Mouse (Mus musculus): ENCODE measurements around the gene Shroom3.

The Shroom3 gene

GRCm38 (mm10) chr5:92842881-92843280 lies 159.6 kb downstream of the Shroom3 start:
- DNase-seq (ENCODE audit: low read depth in 2 of 2, low spot score in 2 of 2): no peak

DNA sequence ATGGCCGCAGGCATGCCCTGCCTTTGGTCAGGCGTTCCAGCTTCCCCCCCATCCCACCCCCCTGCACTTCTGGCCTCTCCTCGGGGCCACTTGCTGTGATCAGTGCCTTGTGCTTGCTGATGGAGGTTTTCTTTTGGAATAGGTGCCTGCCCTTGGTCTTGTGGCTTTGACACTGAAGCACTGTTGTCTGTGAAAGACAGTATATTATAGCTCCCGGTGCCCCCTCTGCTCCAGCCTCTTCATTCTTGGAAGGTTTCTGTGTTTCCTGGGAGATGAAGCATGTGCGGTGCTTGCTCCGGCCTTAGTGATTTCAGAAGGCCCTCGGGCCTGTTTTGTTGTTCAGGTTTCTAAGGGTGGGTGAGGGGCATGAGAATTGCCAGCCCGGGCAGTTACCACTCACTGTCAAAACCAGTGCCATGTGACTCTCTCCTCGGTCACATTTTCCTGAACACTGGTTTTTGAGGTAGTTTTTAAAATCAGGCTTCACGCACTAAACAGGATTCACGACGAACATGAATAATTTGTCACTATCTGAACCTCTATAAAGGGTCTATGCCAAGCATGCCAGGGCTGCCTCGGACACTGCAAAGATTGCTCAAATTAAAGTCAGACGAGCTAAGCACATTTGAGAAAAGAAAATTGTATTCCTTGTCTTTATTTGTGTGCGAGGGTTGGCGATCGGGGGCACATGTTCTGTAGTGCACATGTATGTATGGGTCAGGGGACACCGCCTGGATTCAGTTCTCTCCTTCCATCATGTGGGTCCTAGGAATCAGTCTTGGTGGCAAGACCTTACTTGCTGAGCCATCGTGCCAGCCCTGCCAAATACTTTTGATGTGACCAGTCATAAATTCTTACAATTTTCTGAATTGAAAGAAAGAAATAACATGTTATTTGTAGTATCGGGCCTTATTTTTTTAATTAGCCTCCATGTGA lies 160.9 kb downstream of the Shroom3 start:
- DNase-seq (ENCODE audit: low read depth in 2 of 2, low spot score in 2 of 2): no peak

- no peak for DNase-seq (ENCODE audit: low read depth in 2 of 2, low spot score in 2 of 2)
These were observed 166.5 kb downstream of the Shroom3 start for GRCm38 (mm10) chr5:92849743-92850142.

DNA sequence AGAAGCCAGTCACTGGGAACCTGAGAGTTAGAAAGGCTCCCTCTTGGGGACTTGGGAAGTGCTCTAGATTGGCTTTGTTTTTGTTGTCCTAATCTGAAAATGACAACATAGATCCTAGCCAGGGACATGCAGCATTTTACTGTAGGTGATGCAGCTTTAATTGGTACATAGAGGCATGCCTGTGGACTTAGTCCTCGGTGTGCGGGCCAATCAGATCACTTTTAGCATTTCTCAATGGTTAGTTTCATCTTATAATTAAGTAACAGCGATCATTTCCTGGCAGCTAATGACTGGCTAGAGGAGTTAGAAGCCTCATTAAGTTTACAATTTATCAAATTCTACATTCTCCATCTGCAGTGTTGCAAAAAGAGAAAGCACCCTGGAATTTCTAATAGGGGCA lies 167.7 kb downstream of the Shroom3 start:
- DNase-seq (ENCODE audit: low read depth in 2 of 2, low spot score in 2 of 2): no peak

- DNase-seq (ENCODE audit: low read depth in 2 of 2, low spot score in 2 of 2): no peak
These were observed 171.7 kb downstream of the Shroom3 start for GRCm38 (mm10) chr5:92854983-92855382.

DNA sequence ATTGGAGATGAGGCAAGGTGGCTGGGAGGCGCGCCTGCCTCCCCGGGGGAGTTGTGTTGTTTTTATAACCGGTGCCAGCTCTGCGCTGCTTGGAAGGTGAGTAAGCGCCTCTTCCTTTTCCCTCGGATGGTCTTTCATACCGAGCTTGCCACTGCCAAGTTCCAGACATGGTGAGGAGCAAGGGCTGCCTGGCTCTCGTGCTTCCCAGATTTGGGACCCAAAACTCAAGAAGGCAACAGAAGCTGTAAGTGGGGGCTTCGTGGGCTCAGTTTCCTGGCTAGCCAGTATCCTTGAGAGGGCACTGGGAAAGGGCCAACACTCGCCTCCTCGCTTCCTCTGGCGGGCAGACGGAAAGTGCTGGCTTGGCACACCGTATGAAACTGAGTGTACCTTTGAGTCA lies 173.1 kb downstream of the Shroom3 start:
- no peak for DNase-seq (ENCODE audit: low read depth in 2 of 2, low spot score in 2 of 2)

DNA sequence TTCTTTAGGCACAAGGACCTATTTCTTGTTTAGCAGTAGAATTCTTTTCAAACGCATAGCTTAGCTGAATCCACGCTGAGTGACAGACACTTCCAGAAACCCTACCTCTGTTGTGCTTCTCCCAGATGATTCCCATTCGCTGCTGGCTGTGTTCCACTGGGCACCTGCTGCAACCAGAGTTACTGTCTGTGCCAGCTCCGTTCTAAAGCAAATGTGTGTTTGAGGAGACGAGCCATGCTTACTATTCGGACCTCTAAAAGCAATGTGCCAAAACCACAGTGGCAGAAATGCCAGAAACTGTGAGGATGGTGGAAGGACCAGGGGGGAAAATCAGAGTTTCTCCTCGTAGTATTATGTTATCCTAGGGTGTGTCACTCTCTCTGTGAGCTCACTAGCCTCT lies 173.9 kb downstream of the Shroom3 start:
- DNase-seq (ENCODE audit: low read depth in 2 of 2, low spot score in 2 of 2): no peak

GRCm38 (mm10) chr5:92858104-92858503 lies 174.9 kb downstream of the Shroom3 start:
- no peak for DNase-seq (ENCODE audit: low read depth in 2 of 2, low spot score in 2 of 2)

- no peak for DNase-seq (ENCODE audit: low read depth in 2 of 2, low spot score in 2 of 2)
These were observed 175.3 kb downstream of the Shroom3 start for GRCm38 (mm10) chr5:92858576-92858975.

GRCm38 (mm10) chr5:92861416-92862112 lies 178.3 kb downstream of the Shroom3 start:
- DNase-seq (ENCODE audit: low read depth in 2 of 2, low spot score in 2 of 2): no peak

DNA sequence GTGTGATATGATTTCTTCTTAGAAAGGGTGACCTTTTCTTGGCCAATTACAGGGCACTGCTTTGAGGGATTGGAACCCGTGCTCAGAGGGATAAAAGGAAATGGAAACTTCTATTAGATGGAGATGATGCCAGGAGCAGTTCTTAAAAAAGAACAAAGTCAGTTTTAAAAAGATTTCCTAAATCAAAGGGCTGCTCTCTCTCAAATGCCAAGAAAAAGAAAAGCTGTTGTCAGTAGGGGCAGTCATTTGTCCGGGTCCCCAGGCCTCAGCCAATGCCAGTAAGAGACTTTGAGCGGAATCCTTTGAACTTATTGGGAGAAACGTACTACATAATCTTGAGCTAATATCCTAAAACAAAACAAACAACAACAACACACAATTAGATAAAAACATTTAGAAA lies 181.9 kb downstream of the Shroom3 start:
- DNase-seq (ENCODE audit: low read depth in 2 of 2, low spot score in 2 of 2): no peak

DNA sequence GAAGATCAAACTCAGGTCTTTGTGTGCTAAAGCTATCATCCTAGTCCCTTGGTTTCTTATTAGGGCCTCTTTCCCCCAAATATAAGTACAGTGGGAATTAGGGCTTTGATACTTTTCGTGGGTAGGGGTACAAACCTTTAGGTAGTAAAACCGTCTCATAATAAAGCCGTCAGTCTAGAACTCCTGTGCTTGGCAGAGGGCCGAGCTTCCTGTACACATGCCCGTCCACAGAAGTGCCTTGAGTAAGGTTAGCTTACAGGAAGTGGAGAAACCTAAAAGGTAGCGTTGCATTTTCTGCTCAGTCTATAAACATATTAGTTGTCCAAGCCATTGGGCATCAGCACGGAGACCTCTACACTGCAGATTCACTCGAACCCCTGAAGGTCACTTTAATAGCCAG lies 183.3 kb downstream of the Shroom3 start:
- no peak for DNase-seq (ENCODE audit: low read depth in 2 of 2, low spot score in 2 of 2)

- DNase-seq (ENCODE audit: low read depth in 2 of 2, low spot score in 2 of 2): no peak
These were observed 184.0 kb downstream of the Shroom3 start for GRCm38 (mm10) chr5:92867253-92867652.

GRCm38 (mm10) chr5:92868231-92868630 lies 185.0 kb downstream of the Shroom3 start:
- DNase-seq (ENCODE audit: low read depth in 2 of 2, low spot score in 2 of 2): no peak

DNA sequence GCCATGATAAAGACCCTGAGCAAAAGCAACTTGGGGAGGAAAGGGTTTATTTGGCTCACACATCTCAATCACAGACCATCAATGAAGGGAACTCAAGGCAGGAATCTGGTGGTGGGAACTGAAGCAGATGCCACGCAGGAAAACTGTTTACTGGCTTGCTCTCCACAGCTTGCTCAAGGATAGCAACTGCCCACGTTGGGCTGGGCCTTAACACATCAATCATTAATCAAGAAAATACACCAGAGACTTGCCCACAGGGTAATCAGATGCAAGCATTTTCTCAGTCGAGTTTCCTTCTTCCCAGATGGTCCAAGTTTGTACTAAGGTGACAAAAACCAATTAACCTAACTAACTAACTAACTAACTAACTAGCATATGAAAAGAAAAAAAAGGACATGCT lies 187.8 kb downstream of the Shroom3 start:
- DNase-seq (ENCODE audit: low read depth in 2 of 2, low spot score in 2 of 2): no peak

- no peak for DNase-seq (ENCODE audit: low read depth in 2 of 2, low spot score in 2 of 2)
These were observed 188.9 kb downstream of the Shroom3 start for GRCm38 (mm10) chr5:92872182-92872581.

- no peak for DNase-seq (ENCODE audit: low read depth in 2 of 2, low spot score in 2 of 2)
These were observed 189.8 kb downstream of the Shroom3 start for GRCm38 (mm10) chr5:92872991-92873390.

DNA sequence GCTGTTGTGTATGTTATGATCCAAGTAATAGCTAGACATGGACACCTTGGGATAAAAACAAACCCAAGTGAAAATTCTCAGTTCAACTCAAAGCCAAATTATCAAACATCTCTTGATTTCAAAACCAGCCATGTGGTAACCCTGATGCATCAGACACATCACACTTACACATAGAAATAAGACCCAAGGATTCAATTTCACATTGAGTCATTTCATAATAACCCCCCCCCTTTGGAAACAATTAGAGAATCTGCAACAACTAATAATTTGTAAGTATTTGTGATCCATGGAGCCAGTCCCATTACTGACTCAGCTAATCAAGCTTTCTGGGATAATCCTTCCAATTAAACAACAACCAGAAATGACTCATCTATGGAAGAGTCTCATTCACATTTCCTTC lies 190.3 kb downstream of the Shroom3 start:
- DNase-seq (ENCODE audit: low read depth in 2 of 2, low spot score in 2 of 2): no peak

DNA sequence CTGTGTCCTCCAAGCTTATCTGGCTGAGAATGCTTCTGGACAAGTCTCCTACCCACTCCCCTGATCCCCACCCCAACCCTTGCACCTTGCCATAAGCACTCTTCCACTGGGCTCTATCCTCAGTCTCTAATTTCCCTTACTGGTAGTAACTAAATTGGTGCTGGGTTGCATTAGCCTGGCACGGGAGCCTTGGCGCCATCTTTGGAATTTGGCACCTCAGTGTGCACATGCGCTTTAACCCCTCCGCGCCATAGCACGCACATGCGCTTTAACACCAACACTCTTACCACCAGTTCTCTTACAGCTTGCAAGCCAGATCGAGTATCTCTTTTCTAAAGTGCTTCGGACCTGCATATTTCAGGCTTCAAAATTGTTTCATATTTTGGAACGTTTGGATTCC lies 192.6 kb downstream of the Shroom3 start:
- no peak for DNase-seq (ENCODE audit: low read depth in 2 of 2, low spot score in 2 of 2)

DNA sequence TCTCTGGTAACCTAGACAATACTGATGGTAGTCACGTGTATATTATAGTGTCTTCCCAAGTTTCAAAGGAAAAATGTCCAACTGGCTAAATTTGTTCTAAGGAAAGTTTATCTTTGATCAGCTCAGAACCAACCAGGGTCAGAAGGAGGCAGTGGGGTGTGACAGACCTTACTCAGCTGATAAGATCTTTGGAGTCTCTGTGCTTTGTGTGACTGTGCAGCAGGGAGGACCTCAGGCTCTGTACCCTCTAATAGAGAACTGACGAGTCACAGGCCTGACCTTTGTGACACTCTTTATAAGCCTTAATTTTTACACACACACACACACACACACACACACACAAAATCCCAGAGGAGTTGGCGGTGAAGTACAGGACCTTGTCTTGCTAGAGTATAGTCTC lies 193.9 kb downstream of the Shroom3 start:
- no peak for DNase-seq (ENCODE audit: low read depth in 2 of 2, low spot score in 2 of 2)

DNA sequence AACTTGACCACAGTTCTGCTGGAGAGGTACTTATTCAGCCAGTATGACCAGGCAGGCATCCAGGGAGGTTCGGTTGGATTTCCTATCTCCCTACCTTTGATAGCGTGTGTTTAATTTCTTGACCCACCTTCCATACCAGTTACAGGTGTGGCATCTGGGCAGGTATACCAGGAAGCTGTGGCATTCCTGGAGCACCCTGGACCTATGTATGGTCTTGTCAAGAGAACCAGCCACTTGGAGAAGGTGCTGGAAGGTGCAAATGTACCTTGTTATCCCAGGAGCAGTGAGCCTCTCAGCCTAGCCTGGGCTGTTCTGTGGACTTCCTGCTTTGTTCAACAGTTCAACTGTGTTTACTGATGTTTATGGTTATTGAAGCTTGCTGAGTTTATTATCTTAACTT lies 197.2 kb downstream of the Shroom3 start:
- no peak for DNase-seq (ENCODE audit: low read depth in 2 of 2, low spot score in 2 of 2)

DNA sequence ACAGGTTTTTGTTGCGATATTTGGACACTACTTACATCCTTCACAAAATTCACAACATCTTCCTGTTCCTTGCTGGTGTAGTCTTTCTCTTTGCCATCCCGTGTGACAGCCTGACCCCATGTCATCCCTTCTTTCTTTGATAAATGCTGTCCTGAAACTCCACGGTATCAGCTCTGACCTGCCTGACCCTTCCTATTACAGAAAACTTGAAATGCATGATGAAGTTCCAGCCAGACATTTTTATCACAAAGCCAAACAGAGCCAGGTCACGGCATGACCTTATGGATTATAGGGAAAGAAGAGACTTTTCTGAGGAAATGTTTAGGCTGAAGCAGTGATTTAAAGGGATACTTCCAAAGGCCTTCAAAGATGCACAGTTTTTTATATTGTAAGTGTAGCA lies 197.7 kb downstream of the Shroom3 start:
- no peak for DNase-seq (ENCODE audit: low read depth in 2 of 2, low spot score in 2 of 2)

Measured in CD8-positive naive resting alpha-beta T cell, adult 2 months (primary cell).